Mouse (Mus musculus): Measurements from ENCODE around the gene Rgs7bp. TPM values are rescaled to one million over a fixed set of nuclear protein-coding genes. Genes with fewer than 3 reads are reported as not detected.

The Rgs7bp gene
- polyA plus RNA-seq (2015; fragmentation: Illumina TruSeq; extraction: RNeasy Lipid Tissue Mini Kit (QIAGEN cat#74804); ENCODE audit: insufficient read depth, low read depth, low replicate concordance): 1.2 TPM

DNA sequence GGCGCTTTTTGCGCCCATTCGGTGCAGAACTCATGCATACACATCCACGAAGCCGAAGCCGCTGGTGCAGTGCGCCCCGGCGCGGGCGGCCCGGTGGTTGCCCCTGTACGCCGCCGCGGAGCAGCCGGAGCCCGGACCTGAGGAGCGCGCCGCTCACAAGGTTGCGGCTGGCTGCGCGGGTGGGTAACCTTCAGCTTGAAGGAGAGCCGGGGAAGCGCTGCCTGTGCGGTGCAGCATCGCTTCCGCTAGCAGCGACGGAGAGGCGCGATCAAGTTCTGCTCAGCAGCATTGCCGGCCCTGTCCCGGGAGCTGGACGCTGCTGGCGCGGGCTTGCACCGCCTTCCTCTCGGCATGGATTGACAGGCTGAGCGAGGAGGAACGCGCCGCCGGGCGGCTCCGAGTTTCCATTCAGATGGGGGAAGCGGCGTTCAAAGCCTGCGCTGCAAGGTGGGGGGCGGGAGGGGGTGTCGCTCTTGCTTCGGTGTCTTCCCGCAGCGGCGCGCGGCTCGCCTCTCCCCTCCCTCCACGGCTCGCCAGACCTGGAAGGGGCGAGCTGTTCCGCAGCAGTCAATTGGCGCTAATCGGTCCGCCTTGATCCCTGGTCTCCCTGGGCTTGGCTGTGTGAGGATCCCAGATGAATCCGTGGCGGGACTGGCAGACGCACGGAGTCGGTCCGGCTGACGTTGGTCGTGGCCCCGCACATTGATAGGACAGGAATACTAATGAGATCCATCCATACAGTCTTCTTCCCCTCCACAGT is at the start of gene Rgs7bp:
Gene Rgs7bp (minus strand): TSS at position 750 of the 760 bp plus-strand sequence.

DNA sequence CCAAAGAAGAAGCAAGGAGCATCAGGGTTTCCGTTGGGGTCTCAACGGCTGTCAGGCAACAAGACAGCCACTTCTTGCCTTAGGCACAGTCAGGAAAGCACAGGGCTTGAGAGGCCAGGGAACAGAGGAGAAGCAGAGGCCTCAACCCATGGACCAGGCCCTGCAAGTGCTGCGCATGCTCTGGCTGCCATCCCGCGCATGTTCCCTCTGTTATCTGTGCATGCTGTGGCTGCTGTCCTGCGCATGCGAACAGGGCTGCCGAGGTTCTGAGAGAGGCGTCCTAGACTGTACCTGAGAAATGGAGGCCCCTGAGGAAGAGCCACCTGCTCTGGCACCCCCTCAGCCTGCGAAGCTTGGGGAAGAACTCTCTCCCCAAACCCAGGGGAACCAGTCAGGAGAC is 27.1 kb upstream of the Rgs7bp start, which contains the start of gene 4933425L06Rik:
Gene 4933425L06Rik (plus strand): TSS at position 261 of the 400 bp plus-strand sequence.

Other genes starting within 250 kb of the Rgs7bp start
- 3.3 TPM for gene Cwc27, start 237.8 kb downstream of the Rgs7bp start, polyA plus RNA-seq (2015; fragmentation: Illumina TruSeq; extraction: RNeasy Lipid Tissue Mini Kit (QIAGEN cat#74804); ENCODE audit: insufficient read depth, low read depth, low replicate concordance)
- 5.7 TPM for gene Shisal2b, start 191.0 kb downstream of the Rgs7bp start, polyA plus RNA-seq (2015; fragmentation: Illumina TruSeq; extraction: RNeasy Lipid Tissue Mini Kit (QIAGEN cat#74804); ENCODE audit: insufficient read depth, low read depth, low replicate concordance)
- gene 4933425L06Rik, start 27.2 kb upstream of the Rgs7bp start, polyA plus RNA-seq (2015; fragmentation: Illumina TruSeq; extraction: RNeasy Lipid Tissue Mini Kit (QIAGEN cat#74804); ENCODE audit: insufficient read depth, low read depth, low replicate concordance): not detected
- gene Rnf180, start 239.9 kb upstream of the Rgs7bp start, polyA plus RNA-seq (2015; fragmentation: Illumina TruSeq; extraction: RNeasy Lipid Tissue Mini Kit (QIAGEN cat#74804); ENCODE audit: insufficient read depth, low read depth, low replicate concordance): not detected

All from pancreas, adult 10 weeks (tissue).